Mouse (Mus musculus) stomach, embryonic 16.5 days (tissue): ENCODE measurements at regions not wholly inside any gene's neighbourhood (a gene's known extent, or its start where the extent isn't known, plus 50 kb on each side); places are given as distances from the start of the nearest gene placed in this dataset. TPM values are rescaled to one million over a fixed set of nuclear protein-coding genes. Genes with fewer than 3 reads are reported as not detected.

Source experiments
- microRNA-seq: library from miRNA; unstranded; fragments of <30 nt; microRNA quantifications from one replicate; pipeline ENCODE4, GENCODE M21; 2016

Small RNA genes in the stretch of these regions (microRNA-seq; reads per million reads assigned to microRNA genes)
- not detected for gene Mir6343
